Mouse (Mus musculus) gastrocnemius, adult 8-10 months (tissue): ENCODE measurements around the gene Tapbpl. TPM values are rescaled to one million over a fixed set of nuclear protein-coding genes. Genes with fewer than 3 reads are reported as not detected.

Source experiments
- DNase-seq, 2 experiments: peaks; one replicate each; pipeline ENCODE4 v3.0.0; 2022; ENCODE audit warnings: low spot score in 2 of 2
- microRNA-seq: library from miRNA; unstranded; fragments of <30 nt; microRNA quantifications from one replicate; pipeline ENCODE4 v1.2.0, GENCODE M21; 2022
- total RNA-seq, 4 experiments: library from RNA; stranded (reverse); gene quantifications; 2 replicates each; pipeline ENCODE4 v1.2.4; 2022

Gene Tapbpl
- total RNA-seq, 4 experiments from 2014 or later = 1.6 to 2.3 (median 2.0) TPM

DNA sequence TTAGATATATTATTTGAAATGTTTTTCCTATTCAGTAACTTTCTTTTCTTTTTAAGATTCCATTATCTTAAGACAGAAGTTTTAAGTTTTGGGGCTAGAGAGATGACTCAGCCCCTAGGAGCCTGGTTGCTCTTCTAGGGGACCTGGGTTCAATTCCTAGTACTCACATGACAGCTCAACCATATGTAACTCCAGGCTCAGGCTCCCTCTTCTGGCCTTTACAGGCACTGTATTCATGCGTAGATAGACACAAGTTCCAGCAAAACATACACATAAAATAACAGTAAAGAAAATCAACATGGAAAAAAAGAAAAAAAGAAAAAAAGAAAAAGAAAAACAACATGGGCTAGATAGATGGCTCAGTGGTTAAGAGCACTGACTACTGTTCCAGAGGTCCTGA lies 21.2 kb downstream of the Tapbpl start:
- DNase-seq = no peak

DNA sequence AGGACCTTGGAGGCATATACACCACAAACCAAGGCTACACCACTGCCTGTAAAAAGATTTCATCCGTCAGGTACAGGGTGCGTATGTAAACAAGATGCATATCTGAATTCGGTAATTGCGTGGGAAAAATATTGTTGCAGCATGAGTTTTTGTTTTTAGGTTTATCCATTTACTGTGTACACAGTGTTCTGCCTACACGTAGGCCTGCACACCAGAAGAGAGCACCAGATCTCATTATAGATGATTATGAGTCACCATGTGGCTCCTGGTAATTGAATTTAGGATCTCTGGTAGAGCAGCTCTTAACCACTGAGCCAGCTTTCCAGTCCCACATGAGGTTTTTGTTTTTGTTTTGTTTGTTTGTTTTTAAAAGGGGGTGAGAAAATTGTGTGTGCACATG lies 34.5 kb downstream of the Tapbpl start:
- DNase-seq = no peak

DNA sequence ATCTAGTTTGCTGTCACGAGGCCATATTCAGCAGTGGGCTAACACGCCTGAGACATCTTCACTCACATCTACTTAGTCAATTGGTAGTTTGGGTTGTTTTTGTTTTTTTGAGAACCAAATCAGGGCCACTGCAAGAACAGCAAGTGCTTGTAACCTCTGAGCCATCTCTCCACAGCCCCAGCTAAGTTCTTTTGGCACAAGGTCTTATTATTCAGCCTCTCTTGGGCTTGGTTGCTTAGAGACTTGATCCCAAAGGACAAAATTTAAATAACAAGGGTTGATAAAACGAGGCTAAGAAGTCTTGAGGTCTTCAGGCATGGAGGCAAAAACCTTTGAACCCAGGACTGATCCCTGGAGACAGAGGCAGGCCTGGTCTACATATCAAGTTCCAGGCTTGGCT lies 35.4 kb downstream of the Tapbpl start:
- DNase-seq = no peak

- DNase-seq = no peak
These were observed 36.1 kb downstream of the Tapbpl start for GRCm38 (mm10) chr6:125195541-125196075.

GRCm38 (mm10) chr6:125193390-125193789 lies 38.3 kb downstream of the Tapbpl start:
- no peak for DNase-seq

DNA sequence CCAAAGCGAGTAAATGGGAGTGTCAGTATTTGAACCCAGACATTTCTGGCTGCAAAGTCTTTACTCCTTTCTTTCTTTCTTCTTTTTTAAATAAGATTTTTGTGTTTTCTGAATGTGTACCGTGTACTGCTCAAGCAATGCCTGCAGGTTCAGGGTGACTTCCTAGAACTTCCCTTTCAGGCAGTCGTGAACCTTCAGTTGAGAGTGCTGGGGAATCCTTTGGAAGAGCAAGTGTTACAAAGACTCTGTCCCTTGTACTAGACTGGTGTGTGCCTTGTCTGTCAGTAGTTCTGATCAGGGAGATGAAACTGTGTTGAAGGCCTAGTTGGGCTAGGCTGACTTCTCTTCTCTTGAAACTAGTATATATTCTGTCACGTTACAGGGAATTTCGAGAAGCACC lies 38.8 kb downstream of the Tapbpl start:
- DNase-seq = no peak

DNA sequence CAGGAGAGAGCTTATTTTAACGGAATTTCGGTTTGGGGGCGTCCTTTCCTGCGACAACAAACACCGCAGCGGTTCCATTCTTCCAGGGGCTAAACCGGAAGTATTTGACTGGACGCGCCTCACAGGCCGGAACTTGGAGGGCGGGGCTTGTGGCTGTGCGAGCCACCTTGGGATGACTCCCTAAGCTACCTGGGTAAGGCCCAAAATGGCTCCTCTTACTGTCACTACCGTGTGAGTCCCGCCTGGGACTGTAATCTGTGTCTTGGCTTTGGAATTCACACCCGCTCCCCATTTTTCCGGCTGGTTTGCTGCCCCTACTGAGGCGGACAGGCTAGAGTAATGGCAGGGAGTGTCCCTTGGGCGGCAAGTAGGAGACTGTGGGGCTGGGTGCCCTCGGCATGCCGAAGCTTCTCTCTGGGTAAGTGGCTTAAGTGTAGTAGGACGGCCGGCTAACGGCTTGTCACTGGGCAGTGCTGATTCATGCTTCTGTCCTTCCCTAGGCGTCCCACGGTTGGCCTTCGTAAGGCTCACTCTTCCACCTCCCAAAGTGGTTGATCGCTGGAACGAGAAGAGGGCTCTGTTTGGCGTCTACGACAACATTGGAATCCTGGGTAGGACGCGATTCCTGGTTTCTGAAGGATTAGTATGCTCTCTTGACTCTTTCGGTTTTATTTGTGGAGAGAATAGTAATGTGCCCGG lies 39.5 kb downstream of the Tapbpl start:
- peak; percentile 84 to 90 for DNase-seq

- peak; percentile 95 to 96 for DNase-seq
These were observed 40.2 kb downstream of the Tapbpl start, which contains the start of the genes Ncapd2 and Mrpl51 for GRCm38 (mm10) chr6:125191332-125192015. Gene Ncapd2 (minus strand): TSS chr6:125191701. Gene Mrpl51 (plus strand): TSS chr6:125191801.

GRCm38 (mm10) chr6:125190816-125191215 lies 40.8 kb downstream of the Tapbpl start:
- DNase-seq = no peak

DNA sequence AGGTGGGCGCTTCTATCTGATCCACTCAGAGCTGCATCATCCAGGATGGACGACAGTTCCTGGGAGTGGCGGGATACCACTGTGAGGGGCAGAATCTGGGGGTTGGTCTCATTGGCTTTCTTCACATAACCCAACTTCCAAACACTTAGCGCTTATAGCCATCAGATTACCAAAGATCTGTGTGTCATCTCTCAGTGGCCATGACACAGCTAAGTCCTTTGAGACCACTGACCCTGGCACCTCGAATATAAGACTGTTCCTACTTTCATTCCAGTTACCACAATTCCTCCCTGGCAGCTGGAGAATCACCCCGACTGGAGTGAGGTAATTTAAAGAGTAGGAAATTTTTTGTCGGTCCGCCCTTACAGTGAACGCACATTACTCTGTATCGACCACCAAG lies 45.5 kb downstream of the Tapbpl start:
- DNase-seq = no peak

GRCm38 (mm10) chr6:125182133-125182532 lies 49.5 kb downstream of the Tapbpl start:
- no peak for DNase-seq

- DNase-seq = no peak
These were observed 52.1 kb downstream of the Tapbpl start for GRCm38 (mm10) chr6:125179601-125180000.

DNA sequence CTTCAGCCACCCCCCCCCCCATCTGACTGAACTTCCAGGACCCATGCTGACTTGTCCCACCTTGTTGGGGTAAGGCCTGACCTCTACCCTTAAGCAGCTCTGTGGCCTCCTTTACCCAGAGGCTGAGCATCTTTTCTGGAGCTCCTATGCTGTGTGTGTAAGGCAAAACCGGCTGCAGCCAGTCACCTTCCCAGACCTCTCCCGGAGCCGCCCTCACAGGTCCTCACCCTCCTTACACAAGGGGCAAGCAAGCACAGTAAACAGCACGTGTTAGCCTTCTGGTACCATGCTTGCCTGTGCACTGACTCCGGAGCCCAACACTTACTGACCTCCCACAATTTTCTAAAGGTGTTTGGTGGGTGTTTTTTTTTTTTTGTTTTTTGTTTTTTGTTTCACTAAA lies 56.2 kb downstream of the Tapbpl start:
- DNase-seq = no peak

Small RNA genes within 50 kb of the gene (microRNA-seq; reads per million reads assigned to microRNA genes)
- not detected for gene Mir3098
- not detected for gene Mir8113

Other genes starting within 250 kb of the Tapbpl start
- gene Pianp, start 235.2 kb downstream of the Tapbpl start, total RNA-seq = under 1 TPM in 3 of 4 experiments, not detected in 1; 0.19 to 0.70 (median 0.36) TPM
- gene Zfp384, start 222.7 kb downstream of the Tapbpl start, total RNA-seq = 10 to 100 TPM; 24.3 to 29.7 (median 27.4) TPM
- gene Ing4, start 192.1 kb downstream of the Tapbpl start, total RNA-seq = 10 to 100 TPM; 19.8 to 22.3 (median 20.7) TPM
- gene Acrbp, start 182.2 kb downstream of the Tapbpl start, total RNA-seq = 1 to 10 TPM in 3 of 4 experiments, under 1 TPM in 1; 0.97 to 2.5 (median 1.5) TPM
- gene Lpar5, start 163.9 kb downstream of the Tapbpl start, total RNA-seq = under 1 TPM in 1 of 4 experiments, not detected in 3; 0.20 TPM
- gene Chd4, start 135.9 kb downstream of the Tapbpl start, total RNA-seq = 10 to 100 TPM; 72.6 to 77.3 (median 74.3) TPM
- 10 to 100 TPM; 16.3 to 21.1 (median 19.0) TPM for gene Nop2, start 100.0 kb downstream of the Tapbpl start, total RNA-seq
- 1 to 10 TPM; 6.6 to 8.9 (median 7.5) TPM for gene Iffo1, start 86.6 kb downstream of the Tapbpl start, total RNA-seq
- gene Gapdh, start 65.4 kb downstream of the Tapbpl start, total RNA-seq = over 10,000 TPM; 10,104 to 14,130 (median 11,228) TPM
- 10 to 100 TPM in 2 of 4 experiments, 1 to 10 TPM in 2; 7.3 to 14.0 (median 9.1) TPM for gene Ncapd2, start 40.2 kb downstream of the Tapbpl start, total RNA-seq
- gene Mrpl51, start 40.1 kb downstream of the Tapbpl start, total RNA-seq = 100 to 1,000 TPM; 224 to 255 (median 228) TPM
- gene Vamp1, start 16.3 kb downstream of the Tapbpl start, total RNA-seq = 10 to 100 TPM; 15.1 to 16.8 (median 15.5) TPM
- gene Cd27, start 5.2 kb upstream of the Tapbpl start, total RNA-seq = under 1 TPM in 2 of 4 experiments, not detected in 2; 0.36 to 0.53 TPM
- gene Tuba3a, start 54.2 kb upstream of the Tapbpl start, total RNA-seq = not detected
- 10 to 100 TPM; 14.7 to 19.7 (median 19.3) TPM for gene Ltbr, start 82.0 kb upstream of the Tapbpl start, total RNA-seq
- gene Scnn1a, start 88.8 kb upstream of the Tapbpl start, total RNA-seq = under 1 TPM; 0.17 to 0.19 (median 0.17) TPM
- gene Tnfrsf1a, start 117.5 kb upstream of the Tapbpl start, total RNA-seq = 10 to 100 TPM; 13.1 to 22.3 (median 16.3) TPM
- gene Plekhg6, start 148.9 kb upstream of the Tapbpl start, total RNA-seq = not detected